Mouse (Mus musculus) heart, embryonic 14.5 days (tissue): Measurements from ENCODE around the gene Stx16. TPM values are rescaled to one million over a fixed set of nuclear protein-coding genes. Genes with fewer than 3 reads are reported as not detected.

ENCODE experiments used
- ATAC-seq: fragments of 200-750 bp; cut with Nextera tagmentation; 2 replicates; pipeline ENCODE4 v1.8.0; 2017; ENCODE audit warnings: low read depth, moderate TSS enrichment; ENCODE audit not compliant: insufficient number of reproducible peaks, insufficient read depth, low FRiP score
- H3K27ac ChIP-seq, 2 experiments: fragments of 200-500 bp in 1 of 2; fragments of 300-500 bp in 1 of 2; sonication (generic) in 1 of 2; replicated peaks in 1 of 2; 2 replicates each; pipeline ENCODE4 v1.5.1; 2012 to 2014; ENCODE audit warnings: low read depth in 2 of 2, low read length in 2 of 2, control low read depth in 1 of 2, mild to moderate bottlenecking in 1 of 2, mixed read lengths in 1 of 2; ENCODE audit not compliant: control insufficient read depth in 1 of 2, insufficient read depth in 1 of 2
- H3K27me3 ChIP-seq: fragments of 300-500 bp; sonication (generic); 2 replicates; pipeline ENCODE4 v1.6.1; 2014; ENCODE audit warnings: mild to moderate bottlenecking, low read length, control low read depth; ENCODE audit not compliant: control insufficient read depth, insufficient read depth
- H3K36me3 ChIP-seq: fragments of 300-500 bp; sonication (generic); 2 replicates; pipeline ENCODE4 v1.6.1; 2014; ENCODE audit warnings: mild to moderate bottlenecking, control low read depth, low read length, mixed read lengths; ENCODE audit not compliant: control insufficient read depth, insufficient read depth
- H3K4me1 ChIP-seq, 2 experiments: fragments of 200-500 bp in 1 of 2; fragments of 300-500 bp in 1 of 2; sonication (generic) in 1 of 2; 2 replicates each; pipeline ENCODE4 v1.6.1; 2012 to 2014; ENCODE audit warnings: low read length in 2 of 2, control low read depth in 1 of 2, mixed read lengths in 1 of 2; ENCODE audit not compliant: control insufficient read depth in 2 of 2, insufficient read depth in 2 of 2
- H3K4me2 ChIP-seq: fragments of 300-500 bp; sonication (generic); 2 replicates; pipeline ENCODE4 v1.6.1; 2014; ENCODE audit warnings: mild to moderate bottlenecking, low read length
- H3K4me3 ChIP-seq, 2 experiments: fragments of 200-500 bp in 1 of 2; fragments of 300-500 bp in 1 of 2; sonication (generic) in 1 of 2; 2 replicates each; pipeline ENCODE4 v1.5.1; 2012 to 2014; ENCODE audit warnings: low read length in 2 of 2, mild to moderate bottlenecking in 2 of 2, control low read depth in 1 of 2, low read depth in 1 of 2, moderate library complexity in 1 of 2; ENCODE audit not compliant: control insufficient read depth in 1 of 2, insufficient read depth in 1 of 2
- H3K9ac ChIP-seq: fragments of 300-500 bp; sonication (generic); 2 replicates; pipeline ENCODE4 v1.6.1; 2014; ENCODE audit warnings: mild to moderate bottlenecking, low read length
- H3K9me3 ChIP-seq: fragments of 300-500 bp; sonication (generic); 2 replicates; pipeline ENCODE4 v1.6.1; 2016; ENCODE audit warnings: low read length, control low read depth; ENCODE audit not compliant: control insufficient read depth
- WGBS: fragments of 180-500 bp; shearing (Covaris S2); extraction: QIAGEN DNeasy Blood & Tissue Kit; methylation state at CpG from one replicate; pipeline ENCODE4 v1.1.7; 2014; 5-methylcytosine and 5-hydroxymethylcytosine counted together
- polyA plus RNA-seq: library from polyadenylated mRNA; unstranded; fragments of >200 nt; fragmentation: Nextera tagmentation; extraction: Ambion mirVana; gene quantifications from 2 replicates; pipeline ENCODE4 v1.2.1, GENCODE M21; 2014

Gene Stx16
- polyA plus RNA-seq, 1 experiment from 2014 or later: 7.9 TPM

DNA sequence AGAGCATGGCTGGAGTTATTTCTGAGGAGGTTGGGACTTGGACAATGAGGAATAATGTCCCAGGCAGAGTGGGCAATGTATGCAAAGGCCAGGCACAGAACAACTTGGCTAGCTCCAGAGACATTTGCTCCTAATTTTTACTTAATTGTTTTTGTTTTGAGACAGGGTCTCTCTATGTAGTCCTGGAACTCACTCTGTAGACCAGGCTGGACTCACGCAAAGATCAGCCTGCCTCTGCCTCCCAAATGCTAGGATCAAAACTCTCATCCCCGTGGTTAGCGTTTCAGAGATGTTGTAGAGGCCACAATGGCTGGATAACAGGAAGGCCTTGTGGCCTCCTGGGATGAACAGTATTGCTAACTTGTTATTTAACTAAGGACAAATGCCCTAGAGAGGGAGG is 21.6 kb upstream of the Stx16 start:
- ATAC-seq: no peak
- WGBS: 89% methylated on average over 3 of the region's 3 CpGs
- Histone ChIP-seq H3K4me2 (no peak overlapping the region), H3K9me3 (no peaks in the 10 kb centered on the region), H3K27me3 (peaks cover 9% of the 10 kb centered on the region; the same call in 1 of the 2 replicates), H3K27ac (no peak overlapping the region), H3K36me3 (no peaks in the 10 kb centered on the region), H3K4me1 (peaks cover 5 to 7% of the 10 kb centered on the region in 2 experiments), H3K4me3 (no peak overlapping the region), H3K9ac (no peak overlapping the region)

DNA sequence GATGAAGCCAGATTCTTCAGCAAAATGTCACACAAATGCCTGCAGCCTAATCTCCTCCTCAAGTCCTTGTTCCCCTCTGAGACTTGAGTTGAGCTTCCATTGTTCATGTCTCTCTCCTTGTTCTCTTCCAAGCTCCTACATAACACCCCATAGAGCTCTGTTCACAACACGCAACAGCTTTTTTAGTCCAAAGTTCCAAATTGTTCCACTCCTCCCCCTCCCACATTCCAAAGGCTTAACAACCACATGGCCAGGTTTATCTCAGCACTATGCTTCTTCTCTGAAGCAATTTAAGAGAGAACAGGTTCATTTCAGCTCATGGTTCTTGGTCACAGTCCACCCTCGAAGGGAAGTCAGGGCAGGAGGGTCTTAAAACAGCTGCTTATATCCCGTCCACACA is 18.4 kb upstream of the Stx16 start:
- no peak overlapping the region for H3K4me2 ChIP-seq
- no peak overlapping the region for H3K4me3 ChIP-seq
- 69% methylated on average over 3 of the region's 3 CpGs for WGBS
- no peaks in the 10 kb centered on the region for H3K9me3 ChIP-seq
- no peaks in the 10 kb centered on the region for H3K27me3 ChIP-seq
- no peak for ATAC-seq
- H3K4me1 ChIP-seq: no peaks in the 10 kb centered on the region; a peak in 1 of 4 replicates
- no peak overlapping the region for H3K27ac ChIP-seq
- no peak overlapping the region for H3K9ac ChIP-seq
- H3K36me3 ChIP-seq: no peaks in the 10 kb centered on the region

DNA sequence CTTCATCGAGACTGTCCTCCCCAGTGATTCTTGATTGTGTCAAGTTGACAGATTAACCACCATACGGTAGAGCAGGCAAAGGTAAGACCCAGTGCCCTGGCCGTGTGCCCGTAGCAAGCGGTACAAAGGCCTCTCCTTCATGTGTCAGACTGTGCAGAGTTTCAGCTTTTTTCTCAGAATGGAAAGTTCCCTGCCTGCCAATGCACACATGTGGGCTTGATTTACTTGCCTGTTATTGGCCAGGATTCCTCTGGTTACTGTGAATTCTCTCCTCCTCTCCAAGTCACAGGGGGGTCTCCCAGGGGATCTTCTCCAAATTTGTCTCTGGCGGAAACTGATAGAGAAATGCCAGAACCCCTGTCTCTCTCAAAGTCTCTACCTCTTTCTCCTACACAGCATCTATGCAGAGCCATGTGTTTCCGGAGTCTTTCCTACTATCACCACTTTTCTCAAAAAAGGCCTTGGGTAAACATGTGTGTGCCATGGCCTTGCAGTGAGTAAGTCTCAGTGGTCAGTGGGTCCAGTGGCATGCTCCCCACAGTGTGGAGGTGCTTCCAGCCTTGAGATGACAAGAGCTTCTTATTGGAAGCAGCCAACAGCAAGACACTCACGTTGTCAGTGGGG is 17.7 kb upstream of the Stx16 start:
- Histone ChIP-seq H3K36me3 (no peaks in the 10 kb centered on the region), H3K27me3 (no peaks in the 10 kb centered on the region), H3K4me2 (no peak overlapping the region), H3K27ac (no peak overlapping the region), H3K9me3 (no peaks in the 10 kb centered on the region), H3K4me1 (peaks cover 0 to 2% of the 10 kb centered on the region in 2 experiments; a peak in 1 of 4 replicates), H3K9ac (no peak overlapping the region), H3K4me3 (no peak overlapping the region)
- WGBS: 62% methylated on average over 8 of the region's 8 CpGs
- peak; percentile 66 for ATAC-seq

DNA sequence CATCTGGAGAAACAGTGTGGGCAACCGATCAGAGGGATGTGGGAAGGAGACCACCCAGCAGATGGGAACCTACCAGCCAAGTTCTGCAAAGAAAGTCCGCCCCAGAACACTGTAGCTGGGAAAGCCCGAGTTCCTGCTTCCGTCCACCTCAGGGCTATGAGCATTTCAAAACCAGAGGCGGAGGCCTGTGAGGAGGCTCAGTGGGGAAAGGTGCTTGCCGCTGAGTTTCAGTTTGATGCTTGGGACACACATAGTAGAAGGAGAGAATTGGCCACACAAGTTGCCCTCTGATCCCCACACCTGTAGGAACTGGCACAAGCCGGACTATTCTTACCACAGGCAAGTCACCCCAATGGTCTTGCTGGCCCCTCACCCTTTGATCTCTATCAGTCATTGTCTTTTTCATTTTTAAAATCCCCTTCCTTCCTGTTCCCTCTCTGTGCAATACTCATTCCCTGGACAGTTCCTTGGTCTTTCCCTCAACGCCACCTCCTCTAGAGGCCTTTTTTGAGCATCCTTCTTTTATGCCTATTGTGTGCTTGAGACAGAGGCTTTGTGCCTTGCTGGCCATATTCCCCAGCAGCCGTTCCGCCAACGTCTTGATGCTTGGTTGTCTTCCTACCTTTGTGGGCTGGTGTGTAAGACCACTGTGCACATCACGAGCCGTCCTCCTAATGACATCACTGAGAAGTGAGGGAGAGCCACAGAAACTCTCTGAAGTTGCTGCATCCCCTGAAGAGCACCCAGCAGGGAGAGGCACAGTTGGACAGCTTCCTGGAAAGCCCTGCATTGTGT is 16.3 kb upstream of the Stx16 start:
- Histone ChIP-seq H3K9ac (no peak overlapping the region), H3K4me2 (no peak overlapping the region), H3K4me1 (peaks cover 0 to 2% of the 10 kb centered on the region in 2 experiments; a peak in 1 of 4 replicates), H3K27me3 (no peaks in the 10 kb centered on the region), H3K27ac (no peak overlapping the region), H3K9me3 (no peaks in the 10 kb centered on the region), H3K4me3 (no peak overlapping the region), H3K36me3 (no peaks in the 10 kb centered on the region)
- ATAC-seq: no peak
- 90% methylated on average over 13 of the region's 13 CpGs for WGBS

DNA sequence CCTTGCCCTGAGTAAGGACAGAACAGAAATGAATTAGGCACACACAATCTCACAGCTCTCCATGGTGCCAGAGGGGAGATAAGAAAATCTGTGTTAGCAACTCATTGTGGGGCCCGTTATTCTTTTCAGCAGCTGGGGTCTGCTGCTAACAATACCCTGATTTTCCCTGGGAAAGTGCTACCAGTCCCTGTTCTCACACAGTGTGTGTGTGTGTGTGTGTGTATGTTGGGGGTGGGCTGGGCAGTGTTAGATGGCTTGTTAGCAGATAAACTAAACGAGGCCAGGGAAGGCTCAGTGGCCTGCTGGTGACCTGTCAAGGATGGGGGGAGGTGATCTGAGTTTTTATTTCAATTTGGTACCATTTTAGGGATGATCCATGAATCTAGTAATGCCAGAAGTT is 14.9 kb upstream of the Stx16 start:
- H3K9ac ChIP-seq: no peak overlapping the region
- H3K4me2 ChIP-seq: no peak overlapping the region
- no peak overlapping the region for H3K4me3 ChIP-seq
- 4% methylated on average over 2 of the region's 2 CpGs for WGBS
- no peak overlapping the region for H3K27ac ChIP-seq
- H3K4me1 ChIP-seq: peaks cover 0 to 2% of the 10 kb centered on the region in 2 experiments; a peak in 1 of 4 replicates
- ATAC-seq: no peak
- H3K27me3 ChIP-seq: no peaks in the 10 kb centered on the region
- H3K9me3 ChIP-seq: no peaks in the 10 kb centered on the region
- no peaks in the 10 kb centered on the region for H3K36me3 ChIP-seq

DNA sequence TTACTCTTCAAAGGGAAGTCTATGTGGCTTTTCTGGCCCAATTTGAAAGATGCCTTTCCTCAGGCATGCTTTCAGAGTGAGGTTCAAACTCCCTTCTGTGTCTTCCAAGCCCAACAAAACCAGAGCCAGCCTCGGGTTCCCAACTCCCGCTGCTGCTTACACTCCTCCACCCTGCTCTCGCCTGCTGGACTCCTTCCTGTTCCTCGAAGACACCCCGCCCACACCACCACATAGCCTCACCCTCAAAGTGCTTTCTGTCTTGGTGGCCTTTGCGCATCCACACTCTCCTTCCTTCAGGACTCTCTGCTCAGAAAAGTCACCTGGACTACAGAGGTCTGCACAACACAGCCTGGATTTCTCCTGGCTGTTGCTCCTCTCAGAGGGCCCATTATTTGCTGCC is 13.0 kb upstream of the Stx16 start:
- Histone ChIP-seq H3K4me2 (no peak overlapping the region), H3K27ac (no peak overlapping the region), H3K4me1 (peaks cover 0 to 2% of the 10 kb centered on the region in 2 experiments; a peak in 1 of 4 replicates), H3K27me3 (no peaks in the 10 kb centered on the region), H3K9me3 (no peaks in the 10 kb centered on the region), H3K9ac (no peak overlapping the region), H3K36me3 (no peaks in the 10 kb centered on the region), H3K4me3 (no peak overlapping the region)
- WGBS: 69% methylated on average over 6 of the region's 6 CpGs
- ATAC-seq: no peak

DNA sequence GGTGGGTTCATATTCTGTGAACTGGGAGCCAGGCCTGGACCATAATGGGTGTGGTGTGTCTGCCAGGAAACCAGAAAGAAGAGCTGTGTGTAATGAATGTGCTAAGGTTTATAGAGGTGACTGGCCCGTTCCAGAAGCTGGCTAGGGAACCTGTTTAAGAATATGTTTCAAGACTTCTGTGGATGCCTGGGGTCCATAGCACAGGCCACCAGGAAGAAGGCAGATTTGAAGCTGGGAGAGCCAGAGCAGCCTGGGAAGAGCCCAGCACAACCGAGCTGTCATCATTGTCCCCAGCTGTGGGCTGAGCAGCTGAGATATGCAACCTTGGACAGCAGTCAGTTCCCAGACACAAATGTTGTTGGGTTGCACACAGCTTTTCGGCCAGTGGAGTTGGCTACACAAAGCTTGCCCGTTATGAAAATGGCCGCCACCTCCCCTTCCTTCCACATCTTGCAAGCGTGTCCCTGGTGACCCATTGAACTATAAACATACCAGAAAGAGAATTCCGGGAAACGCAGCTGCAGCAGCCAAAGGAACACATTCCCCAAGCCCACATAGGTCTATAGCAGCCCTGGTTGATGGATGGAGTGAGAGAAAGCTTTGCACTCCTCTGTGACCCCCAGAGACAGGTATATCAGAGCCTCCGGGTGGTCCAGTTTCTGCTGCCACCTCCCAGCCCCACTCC is 12.4 kb upstream of the Stx16 start:
- WGBS: 56% methylated on average over 9 of the region's 9 CpGs
- ATAC-seq: no peak

More for the DNA sequence above, 12.4 kb upstream of the Stx16 start:
- no peak overlapping the region for H3K4me3 ChIP-seq
- peaks cover 0 to 2% of the 10 kb centered on the region in 2 experiments; a peak in 1 of 4 replicates for H3K4me1 ChIP-seq
- H3K27ac ChIP-seq: no peak overlapping the region
- H3K36me3 ChIP-seq: no peaks in the 10 kb centered on the region
- H3K9me3 ChIP-seq: no peaks in the 10 kb centered on the region
- H3K27me3 ChIP-seq: no peaks in the 10 kb centered on the region
- no peak overlapping the region for H3K9ac ChIP-seq
- no peak overlapping the region for H3K4me2 ChIP-seq
